Mouse (Mus musculus): ENCODE measurements around the gene Rpl13. TPM values are rescaled to one million over a fixed set of nuclear protein-coding genes. Genes with fewer than 3 reads are reported as not detected.
A peak's percentile ranks its signal among the peaks of the same experiment; 100 is the strongest.

Rpl13 gene
- polyA plus RNA-seq, 1 experiment from 2014 or later, result 810 TPM

DNA sequence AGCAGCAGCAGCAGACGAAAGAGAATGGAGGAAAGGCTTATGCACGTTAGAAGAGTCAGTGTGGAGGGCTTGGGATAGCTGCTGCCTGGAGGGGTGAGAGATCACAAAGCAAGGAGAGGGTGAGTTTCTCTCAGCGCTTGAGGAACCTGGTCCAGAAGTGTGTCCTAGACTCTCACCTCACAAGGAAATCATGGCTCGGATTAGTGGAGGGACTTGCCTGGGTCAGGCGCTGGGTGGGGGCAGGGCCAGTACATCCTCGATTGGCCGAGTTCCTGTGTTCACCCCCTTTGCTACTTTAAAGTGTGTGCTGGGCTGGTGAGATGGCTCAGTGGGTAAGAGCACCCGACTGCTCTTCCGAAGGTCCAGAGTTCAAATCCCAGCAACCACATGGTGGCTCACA, 33.7 kb downstream of the Rpl13 start:
- H3K4me2 ChIP-seq (ENCODE audit: low read length), result no peak overlapping the region
- H3K9ac ChIP-seq (replicated peaks; ENCODE audit: low read depth, low read length), result no peak overlapping the region
- H3K9me3 ChIP-seq (ENCODE audit: control insufficient read depth, low read length), result no peaks in the 10 kb centered on the region; the same call in 1 of the 2 replicates
- H3K27ac ChIP-seq (ENCODE audit: low read length), result peak overlapping the region; percentile 61
- peaks cover 26% of the 10 kb centered on the region for H3K4me1 ChIP-seq (replicated peaks; ENCODE audit: control insufficient read depth, insufficient read depth, low read length)
- no peaks in the 10 kb centered on the region for H3K36me3 ChIP-seq (ENCODE audit: control insufficient read depth, insufficient read depth)
- H3K4me3 ChIP-seq (replicated peaks; ENCODE audit: low read length), result no peak overlapping the region
- H3K27me3 ChIP-seq (replicated peaks; ENCODE audit: control insufficient read depth, insufficient read depth, low read length), result no peaks in the 10 kb centered on the region
- 39% methylated on average over 9 of the region's 9 CpGs for WGBS
- ATAC-seq, result 0 out of 2 replicates have a peak, but pooled peaks have one; percentile 34

DNA sequence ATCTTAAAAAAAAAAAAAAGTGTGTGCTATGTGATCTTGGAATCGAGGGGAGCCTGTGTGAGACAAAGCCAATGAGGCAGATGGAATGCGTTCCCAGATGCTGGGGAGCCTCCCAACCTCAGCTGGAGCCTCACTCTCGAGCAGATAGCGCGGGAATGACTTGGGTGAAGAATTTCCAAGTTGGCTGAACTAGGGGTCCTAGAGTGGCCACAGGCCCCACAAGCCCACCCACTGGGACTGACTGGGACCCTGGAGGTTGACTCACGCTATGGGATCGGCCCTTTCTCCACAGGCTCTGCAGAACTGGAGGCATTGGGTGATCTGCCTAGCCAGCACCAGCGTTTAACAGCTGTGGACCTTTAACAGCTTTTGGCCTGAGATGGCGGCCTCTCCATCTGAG, 34.1 kb downstream of the Rpl13 start:
- Histone ChIP-seq H3K36me3 (ENCODE audit: control insufficient read depth, insufficient read depth) (no peaks in the 10 kb centered on the region), H3K27me3 (replicated peaks; ENCODE audit: control insufficient read depth, insufficient read depth, low read length) (no peaks in the 10 kb centered on the region), H3K4me1 (replicated peaks; ENCODE audit: control insufficient read depth, insufficient read depth, low read length) (peaks cover 26% of the 10 kb centered on the region), H3K9me3 (ENCODE audit: control insufficient read depth, low read length) (no peaks in the 10 kb centered on the region; the same call in 1 of the 2 replicates), H3K27ac (ENCODE audit: low read length) (no peak overlapping the region), H3K9ac (replicated peaks; ENCODE audit: low read depth, low read length) (no peak overlapping the region), H3K4me2 (ENCODE audit: low read length) (no peak overlapping the region), H3K4me3 (replicated peaks; ENCODE audit: low read length) (no peak overlapping the region)
- ATAC-seq, result no peak
- 82% methylated on average over 9 of the region's 9 CpGs for WGBS

DNA sequence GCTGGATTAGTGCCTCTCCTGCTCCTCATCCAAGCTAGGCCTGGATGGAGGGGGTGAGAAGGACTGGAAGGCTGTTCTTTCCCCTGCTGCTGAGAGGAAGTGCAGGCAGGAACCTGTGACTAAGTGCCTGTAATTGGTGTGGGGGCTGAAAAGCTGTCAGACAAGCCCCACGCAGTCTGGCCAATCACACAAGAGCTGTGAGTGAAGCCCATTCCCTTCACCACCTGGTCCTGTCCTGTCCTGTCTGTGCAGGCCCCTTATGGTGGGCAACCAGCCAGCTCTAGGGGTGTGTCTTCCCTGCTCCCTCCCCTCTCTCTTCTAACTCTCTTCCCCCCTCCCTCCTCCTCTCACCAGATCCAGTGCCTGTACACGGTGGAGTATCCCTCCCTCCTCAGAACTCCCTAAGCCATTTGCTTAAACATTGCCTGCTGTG, 35.5 kb downstream of the Rpl13 start:
- no peak overlapping the region for H3K4me3 ChIP-seq (replicated peaks; ENCODE audit: low read length)
- no peaks in the 10 kb centered on the region for H3K36me3 ChIP-seq (ENCODE audit: control insufficient read depth, insufficient read depth)
- peak overlapping the region; percentile 68 for H3K27ac ChIP-seq (ENCODE audit: low read length)
- H3K4me1 ChIP-seq (replicated peaks; ENCODE audit: control insufficient read depth, insufficient read depth, low read length), result peaks cover 33% of the 10 kb centered on the region
- H3K27me3 ChIP-seq (replicated peaks; ENCODE audit: control insufficient read depth, insufficient read depth, low read length), result no peaks in the 10 kb centered on the region
- H3K9ac ChIP-seq (replicated peaks; ENCODE audit: low read depth, low read length), result peak overlapping the region; percentile 35
- no peaks in the 10 kb centered on the region; the same call in 1 of the 2 replicates for H3K9me3 ChIP-seq (ENCODE audit: control insufficient read depth, low read length)
- peak; percentile 83 for ATAC-seq
- WGBS, result 4% methylated on average over 2 of the region's 2 CpGs
- no peak overlapping the region for H3K4me2 ChIP-seq (ENCODE audit: low read length)

DNA sequence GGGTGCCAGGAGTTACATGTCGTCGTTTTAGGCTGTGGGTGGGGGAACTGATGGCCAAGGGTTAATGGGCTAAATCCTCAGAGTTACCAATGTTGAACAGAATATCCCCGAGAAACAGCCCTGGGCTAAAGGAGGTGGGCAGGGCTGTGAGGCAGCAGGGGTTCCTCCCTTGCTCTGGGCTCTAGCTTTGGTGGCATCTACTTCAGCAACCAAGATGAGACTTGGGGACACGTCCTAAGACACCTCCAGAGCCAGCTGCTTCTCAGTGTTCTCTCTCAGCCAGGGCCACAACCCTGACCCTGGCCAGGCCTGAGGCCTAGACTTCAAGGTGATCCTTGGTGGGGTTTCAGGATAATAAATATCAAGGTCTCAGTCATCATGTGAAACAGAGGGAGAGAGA, 36.6 kb downstream of the Rpl13 start:
- H3K27ac ChIP-seq (ENCODE audit: low read length), result no peak overlapping the region
- H3K4me2 ChIP-seq (ENCODE audit: low read length), result no peak overlapping the region
- no peak for ATAC-seq
- H3K4me1 ChIP-seq (replicated peaks; ENCODE audit: control insufficient read depth, insufficient read depth, low read length), result peaks cover 33% of the 10 kb centered on the region
- H3K9me3 ChIP-seq (ENCODE audit: control insufficient read depth, low read length), result no peaks in the 10 kb centered on the region
- H3K27me3 ChIP-seq (replicated peaks; ENCODE audit: control insufficient read depth, insufficient read depth, low read length), result no peaks in the 10 kb centered on the region
- no peaks in the 10 kb centered on the region for H3K36me3 ChIP-seq (ENCODE audit: control insufficient read depth, insufficient read depth)
- no peak overlapping the region for H3K9ac ChIP-seq (replicated peaks; ENCODE audit: low read depth, low read length)
- no peak overlapping the region for H3K4me3 ChIP-seq (replicated peaks; ENCODE audit: low read length)
- WGBS, result 59% methylated on average over 4 of the region's 4 CpGs

DNA sequence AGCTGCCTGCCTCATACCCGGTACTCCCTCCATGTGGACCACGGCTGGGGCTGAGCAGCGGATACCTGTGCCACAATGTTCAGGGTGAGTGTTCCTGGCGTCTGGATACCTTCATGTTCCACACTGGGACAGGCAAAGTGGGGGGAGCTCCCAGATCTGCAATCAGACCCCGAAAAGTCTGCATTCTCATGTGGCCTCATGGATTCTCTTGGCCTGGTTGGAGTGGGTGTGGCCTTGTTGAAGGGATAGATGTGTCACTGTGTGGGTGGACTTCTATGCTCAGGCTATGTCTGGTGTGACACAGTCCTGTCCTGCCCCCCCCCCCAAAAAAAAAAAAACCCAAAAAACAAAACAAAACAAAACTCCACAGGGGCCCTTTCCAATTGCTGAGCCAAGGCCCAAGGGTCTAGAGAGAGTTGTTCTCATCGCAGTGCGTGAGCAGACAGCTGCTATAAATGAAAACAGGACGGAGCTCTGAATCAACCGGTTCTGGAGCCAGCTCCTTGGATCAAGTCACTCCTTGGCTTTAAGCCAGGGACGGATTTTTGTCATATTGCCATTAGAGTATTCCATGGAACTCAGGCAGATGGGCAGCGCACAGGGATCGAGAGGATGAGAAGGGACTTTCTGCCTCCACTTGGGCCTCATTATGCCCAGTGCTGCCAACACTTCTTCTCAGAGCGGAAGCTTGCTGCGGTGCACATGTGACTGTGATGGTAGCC, 39.8 kb downstream of the Rpl13 start:
- Histone ChIP-seq H3K36me3 (ENCODE audit: control insufficient read depth, insufficient read depth) (no peaks in the 10 kb centered on the region), H3K9ac (replicated peaks; ENCODE audit: low read depth, low read length) (no peak overlapping the region), H3K27ac (ENCODE audit: low read length) (peak overlapping the region; percentile 33; the same call in 1 of the 2 replicates), H3K9me3 (ENCODE audit: control insufficient read depth, low read length) (no peaks in the 10 kb centered on the region), H3K4me2 (ENCODE audit: low read length) (no peak overlapping the region), H3K27me3 (replicated peaks; ENCODE audit: control insufficient read depth, insufficient read depth, low read length) (no peaks in the 10 kb centered on the region), H3K4me3 (replicated peaks; ENCODE audit: low read length) (no peak overlapping the region), H3K4me1 (replicated peaks; ENCODE audit: control insufficient read depth, insufficient read depth, low read length) (peaks cover 18% of the 10 kb centered on the region)
- WGBS, result 55% methylated on average over 14 of the region's 14 CpGs
- peak; percentile 51 for ATAC-seq

DNA sequence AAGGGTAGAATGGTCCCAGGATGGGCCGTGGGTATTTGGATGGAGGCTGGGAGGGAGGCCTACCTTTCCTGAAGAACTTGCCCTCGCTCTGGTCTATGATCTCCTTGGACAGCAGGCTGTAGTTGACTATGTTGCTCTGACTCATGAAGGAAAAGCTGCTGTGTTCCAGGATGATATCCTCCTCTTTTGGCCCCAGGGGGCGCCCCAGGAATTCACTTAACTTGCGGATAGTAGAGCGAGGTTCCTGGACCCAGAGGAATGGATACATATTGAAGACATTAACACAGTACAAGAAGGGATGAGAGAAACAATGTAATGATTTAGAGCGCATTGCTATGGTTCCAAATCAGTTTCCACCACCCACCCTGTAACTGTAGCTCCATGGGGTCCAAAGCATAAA, 43.1 kb downstream of the Rpl13 start:
- ATAC-seq, result no peak
- no peak overlapping the region for H3K4me3 ChIP-seq (replicated peaks; ENCODE audit: low read length)

DNA sequence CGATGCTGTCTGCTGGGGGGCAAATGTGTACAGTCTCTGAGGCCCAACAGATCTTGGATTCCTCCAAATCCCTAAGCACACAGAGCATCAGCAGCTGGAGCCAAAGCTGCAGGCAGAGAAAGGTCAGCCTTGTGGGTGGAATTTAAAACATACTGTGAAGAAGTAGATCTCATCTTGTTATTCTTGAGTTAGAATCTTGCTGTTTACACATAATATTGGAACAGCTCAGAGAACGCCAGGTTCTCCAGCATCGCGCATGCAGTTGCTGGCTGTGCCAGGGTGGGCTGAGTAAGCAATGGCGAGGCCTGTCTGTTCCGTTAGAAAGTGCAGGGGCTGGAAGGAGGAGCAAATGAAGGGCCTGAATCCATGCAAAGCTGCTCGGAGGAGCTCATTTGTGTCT, 44.2 kb downstream of the Rpl13 start:
- H3K9me3 ChIP-seq (ENCODE audit: control insufficient read depth, low read length), result no peaks in the 10 kb centered on the region
- H3K4me2 ChIP-seq (ENCODE audit: low read length), result no peak overlapping the region
- peaks cover 9% of the 10 kb centered on the region for H3K4me1 ChIP-seq (replicated peaks; ENCODE audit: control insufficient read depth, insufficient read depth, low read length)
- no peaks in the 10 kb centered on the region for H3K36me3 ChIP-seq (ENCODE audit: control insufficient read depth, insufficient read depth)
- no peak overlapping the region for H3K27ac ChIP-seq (ENCODE audit: low read length)
- H3K27me3 ChIP-seq (replicated peaks; ENCODE audit: control insufficient read depth, insufficient read depth, low read length), result no peaks in the 10 kb centered on the region
- H3K9ac ChIP-seq (replicated peaks; ENCODE audit: low read depth, low read length), result no peak overlapping the region
- 58% methylated on average over 7 of the region's 7 CpGs for WGBS
- H3K4me3 ChIP-seq (replicated peaks; ENCODE audit: low read length), result no peak overlapping the region
- ATAC-seq, result no peak

More for the DNA sequence above, 43.1 kb downstream of the Rpl13 start:
- H3K4me2 ChIP-seq (ENCODE audit: low read length), result no peak overlapping the region
- no peaks in the 10 kb centered on the region for H3K36me3 ChIP-seq (ENCODE audit: control insufficient read depth, insufficient read depth)
- WGBS, result 56% methylated on average over 6 of the region's 6 CpGs
- no peaks in the 10 kb centered on the region for H3K9me3 ChIP-seq (ENCODE audit: control insufficient read depth, low read length)
- no peak overlapping the region for H3K27ac ChIP-seq (ENCODE audit: low read length)
- no peaks in the 10 kb centered on the region for H3K27me3 ChIP-seq (replicated peaks; ENCODE audit: control insufficient read depth, insufficient read depth, low read length)
- H3K4me1 ChIP-seq (replicated peaks; ENCODE audit: control insufficient read depth, insufficient read depth, low read length), result peaks cover 9% of the 10 kb centered on the region
- no peak overlapping the region for H3K9ac ChIP-seq (replicated peaks; ENCODE audit: low read depth, low read length)

DNA sequence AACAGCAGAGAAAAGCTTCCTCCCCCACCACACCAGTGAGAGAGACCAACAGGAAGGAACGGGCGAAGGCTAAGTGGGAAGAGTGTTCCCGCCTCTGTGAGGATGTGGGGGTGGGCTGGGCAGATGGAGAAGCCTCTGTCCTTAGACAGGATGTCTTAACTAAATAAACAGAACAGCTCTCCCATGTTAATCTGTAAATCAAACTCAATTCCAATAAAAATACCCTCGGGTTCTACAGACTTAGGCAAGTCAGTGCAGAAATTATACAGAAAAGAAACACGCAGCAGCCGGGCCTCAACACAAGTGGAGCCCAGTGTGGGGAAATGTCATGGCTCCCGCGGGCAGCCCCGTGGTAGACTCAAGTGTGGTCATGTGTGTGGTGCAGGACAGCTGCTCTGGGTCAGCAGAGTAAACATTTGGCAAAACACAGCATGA, 48.6 kb downstream of the Rpl13 start:
- Histone ChIP-seq H3K27ac (ENCODE audit: low read length) (no peak overlapping the region), H3K27me3 (replicated peaks; ENCODE audit: control insufficient read depth, insufficient read depth, low read length) (no peaks in the 10 kb centered on the region), H3K4me2 (ENCODE audit: low read length) (no peak overlapping the region), H3K4me1 (replicated peaks; ENCODE audit: control insufficient read depth, insufficient read depth, low read length) (0 out of 2 replicates have a peak, but pooled peaks cover 2% of the 10 kb centered on the region), H3K9me3 (ENCODE audit: control insufficient read depth, low read length) (no peaks in the 10 kb centered on the region), H3K36me3 (ENCODE audit: control insufficient read depth, insufficient read depth) (no peaks in the 10 kb centered on the region), H3K4me3 (replicated peaks; ENCODE audit: low read length) (no peak overlapping the region), H3K9ac (replicated peaks; ENCODE audit: low read depth, low read length) (no peak overlapping the region)
- 65% methylated on average over 9 of the region's 9 CpGs for WGBS
- no peak for ATAC-seq

All from forebrain, embryonic 16.5 days (tissue).